Mouse (Mus musculus): ENCODE results near the gene 6430628N08Rik.

Gene 6430628N08Rik

GRCm38 (mm10) chr4:115886875-115887274 lies 3.6 kb upstream of the 6430628N08Rik start:
- peak; percentile 32 for DNase-seq (ENCODE audit: low read depth, low spot score)

- peak; percentile 48 for DNase-seq (ENCODE audit: low read depth, low spot score)
These were observed 399 bp upstream of the 6430628N08Rik start for GRCm38 (mm10) chr4:115890066-115890465.

- peak; percentile 24 for DNase-seq (ENCODE audit: low read depth, low spot score)
These were observed 3.8 kb downstream of the 6430628N08Rik start for GRCm38 (mm10) chr4:115894281-115894680.

GRCm38 (mm10) chr4:115897901-115898631 lies 7.6 kb downstream of the 6430628N08Rik start:
- peak; percentile 79 for DNase-seq (ENCODE audit: low read depth, low spot score)

- peak; percentile 68 for DNase-seq (ENCODE audit: low read depth, low spot score)
These were observed 12.4 kb downstream of the 6430628N08Rik start for GRCm38 (mm10) chr4:115902816-115903215.

GRCm38 (mm10) chr4:115904375-115904774 lies 13.9 kb downstream of the 6430628N08Rik start:
- no peak for DNase-seq (ENCODE audit: low read depth, low spot score)

GRCm38 (mm10) chr4:115905701-115906100 lies 15.2 kb downstream of the 6430628N08Rik start:
- no peak for DNase-seq (ENCODE audit: low read depth, low spot score)

- DNase-seq (ENCODE audit: low read depth, low spot score) = no peak
These were observed 16.3 kb downstream of the 6430628N08Rik start for GRCm38 (mm10) chr4:115906791-115907190.

GRCm38 (mm10) chr4:115907994-115908393 lies 17.5 kb downstream of the 6430628N08Rik start:
- DNase-seq (ENCODE audit: low read depth, low spot score) = no peak

- DNase-seq (ENCODE audit: low read depth, low spot score) = no peak
These were observed 18.2 kb downstream of the 6430628N08Rik start for GRCm38 (mm10) chr4:115908641-115909040.

GRCm38 (mm10) chr4:115911586-115911985 lies 21.1 kb downstream of the 6430628N08Rik start:
- no peak for DNase-seq (ENCODE audit: low read depth, low spot score)

- no peak for DNase-seq (ENCODE audit: low read depth, low spot score)
These were observed 29.4 kb downstream of the 6430628N08Rik start for GRCm38 (mm10) chr4:115919911-115920310.

GRCm38 (mm10) chr4:115922688-115923087 lies 32.2 kb downstream of the 6430628N08Rik start:
- DNase-seq (ENCODE audit: low read depth, low spot score) = no peak

- DNase-seq (ENCODE audit: low read depth, low spot score) = no peak
These were observed 32.9 kb downstream of the 6430628N08Rik start for GRCm38 (mm10) chr4:115923262-115923880.

GRCm38 (mm10) chr4:115927637-115928036 lies 37.2 kb downstream of the 6430628N08Rik start:
- DNase-seq (ENCODE audit: low read depth, low spot score) = no peak

GRCm38 (mm10) chr4:115931556-115932088 lies 41.2 kb downstream of the 6430628N08Rik start:
- DNase-seq (ENCODE audit: low read depth, low spot score) = no peak

- DNase-seq (ENCODE audit: low read depth, low spot score) = peak; percentile 40
These were observed 45.5 kb downstream of the 6430628N08Rik start for GRCm38 (mm10) chr4:115935835-115936581.

GRCm38 (mm10) chr4:115936646-115937045 lies 46.2 kb downstream of the 6430628N08Rik start:
- DNase-seq (ENCODE audit: low read depth, low spot score) = no peak

GRCm38 (mm10) chr4:115937061-115937976 lies 46.9 kb downstream of the 6430628N08Rik start:
- no peak for DNase-seq (ENCODE audit: low read depth, low spot score)

- DNase-seq (ENCODE audit: low read depth, low spot score) = peak; percentile 34
These were observed 48.1 kb downstream of the 6430628N08Rik start for GRCm38 (mm10) chr4:115938276-115939160.

Data from R1 (cell line).